Mouse (Mus musculus) ES-E14 (cell line): ENCODE measurements at regions not wholly inside any gene's neighbourhood (a gene's known extent, or its start where the extent isn't known, plus 50 kb on each side); places are given as distances from the start of the nearest gene placed in this dataset.

ENCODE experiments used
- DNase-seq: peaks from one replicate; pipeline ENCODE4 v3.0.0-alpha.2; 2013; ENCODE audit warnings: low read depth, low spot score
- H3K27ac ChIP-seq: 2 replicates; pipeline ENCODE4 v1.5.1; 2012; ENCODE audit warnings: low read depth, mild to moderate bottlenecking, low read length, moderate library complexity, mixed read lengths; ENCODE audit not compliant: poor library complexity, insufficient read depth, severe bottlenecking
- H3K36me3 ChIP-seq: 2 replicates; pipeline ENCODE4 v1.6.1; 2012; ENCODE audit warnings: mild to moderate bottlenecking, low read length, moderate library complexity, mixed read lengths; ENCODE audit not compliant: control insufficient read depth, poor library complexity, insufficient read depth, severe bottlenecking
- H3K4me1 ChIP-seq, 2 experiments: fragments of 150-350 bp in 1 of 2; sonication (generic) in 1 of 2; 2 replicates each; pipeline ENCODE4 v1.6.1; 2012; ENCODE audit warnings: low read length in 2 of 2, mild to moderate bottlenecking in 1 of 2, mixed read lengths in 1 of 2; ENCODE audit not compliant: control insufficient read depth in 2 of 2, insufficient read depth in 2 of 2, poor library complexity in 1 of 2
- H3K4me3 ChIP-seq, 2 experiments: fragments of 150-350 bp in 1 of 2; sonication (generic) in 1 of 2; 2 replicates each; pipeline ENCODE4 v1.5.1; 2012; ENCODE audit warnings: low read length in 2 of 2, low read depth in 1 of 2, mild to moderate bottlenecking in 1 of 2, mixed read lengths in 1 of 2; ENCODE audit not compliant: insufficient read depth in 1 of 2, poor library complexity in 1 of 2, severe bottlenecking in 1 of 2
- H3K9ac ChIP-seq: 2 replicates; pipeline ENCODE4 v1.6.1; 2012; ENCODE audit warnings: low read depth, mild to moderate bottlenecking, low read length, mixed read lengths; ENCODE audit not compliant: poor library complexity, insufficient read depth, severe bottlenecking
- H3K9me3 ChIP-seq: fragments of 150-350 bp; sonication (generic); 2 replicates; pipeline ENCODE4 v1.6.1; 2012; ENCODE audit warnings: low read depth, mild to moderate bottlenecking, low read length; ENCODE audit not compliant: control insufficient read depth, insufficient read depth
- CHD2 ChIP-seq: IDR thresholded peaks from 2 replicates; pipeline ENCODE4 v1.6.1; 2014; ENCODE audit warnings: mild to moderate bottlenecking, low read depth, low read length, inconsistent platforms
- HCFC1 ChIP-seq: IDR thresholded peaks from 2 replicates; pipeline ENCODE4 v1.6.1; 2012; ENCODE audit warnings: low read length, inconsistent platforms, borderline replicate concordance; ENCODE audit not compliant: insufficient read depth
- MAFK ChIP-seq: IDR thresholded peaks from 2 replicates; pipeline ENCODE4 v1.6.1; 2014; ENCODE audit warnings: mild to moderate bottlenecking, low read depth, low read length, inconsistent platforms; ENCODE audit not compliant: insufficient read depth
- ZC3H11A ChIP-seq: IDR thresholded peaks from 2 replicates; pipeline ENCODE4 v1.6.1; 2012; ENCODE audit warnings: low read depth, mild to moderate bottlenecking, inconsistent platforms, low read length, borderline replicate concordance
- ZNF384 ChIP-seq: IDR thresholded peaks from 2 replicates; pipeline ENCODE4 v1.6.1; 2012; ENCODE audit warnings: low read depth, low read length, inconsistent platforms
- in situ Hi-C, 2 experiments: fragments of 600-800 bp; cut with MboI; formaldehyde crosslinking; loops; one replicate each; pipeline ENCODE4 v1.15.1; 2025; ENCODE audit warnings: low sequenced_read_pairs in 2 of 2, inconsistent platforms in 1 of 2; ENCODE audit not compliant: unreplicated experiment in 2 of 2

GRCm38 (mm10) chr2:101043050-101043449 is 581.5 kb upstream of the Rag2 start:
- no peak for DNase-seq
- no peak overlapping the region for H3K4me3 ChIP-seq
- no peaks in the 10 kb centered on the region for H3K36me3 ChIP-seq
- H3K9ac ChIP-seq, result no peak overlapping the region
- H3K9me3 ChIP-seq, result no peaks in the 10 kb centered on the region
- in situ Hi-C loops, result no loop called here
- H3K27ac ChIP-seq, result no peak overlapping the region
- TF ChIP-seq ZNF384 (no peak), MAFK (no peak), HCFC1 (no peak), ZC3H11A (no peak), CHD2 (no peak)
- H3K4me1 ChIP-seq, result no peaks in the 10 kb centered on the region

GRCm38 (mm10) chr2:101062939-101063338 is 561.6 kb upstream of the Rag2 start:
- DNase-seq, result no peak
- H3K9me3 ChIP-seq, result no peaks in the 10 kb centered on the region
- no peak overlapping the region for H3K4me3 ChIP-seq
- no peaks in the 10 kb centered on the region for H3K36me3 ChIP-seq
- H3K27ac ChIP-seq, result no peak overlapping the region
- H3K9ac ChIP-seq, result no peak overlapping the region
- no peak for TF ChIP-seq HCFC1
- in situ Hi-C loops, result no loop called here
- no peaks in the 10 kb centered on the region for H3K4me1 ChIP-seq

- H3K27ac ChIP-seq, result no peak overlapping the region
- H3K9ac ChIP-seq, result no peak overlapping the region
- in situ Hi-C loops, result no loop called here
- no peak for TF ChIP-seq MAFK
- no peak for TF ChIP-seq HCFC1
- TF ChIP-seq CHD2, result no peak
- TF ChIP-seq ZC3H11A, result no peak
- TF ChIP-seq ZNF384, result no peak
- DNase-seq, result no peak
- H3K4me3 ChIP-seq, result no peak overlapping the region
- H3K9me3 ChIP-seq, result no peaks in the 10 kb centered on the region
- no peaks in the 10 kb centered on the region for H3K36me3 ChIP-seq
- no peaks in the 10 kb centered on the region for H3K4me1 ChIP-seq
Measured at GRCm38 (mm10) chr2:101074990-101075389, 549.5 kb upstream of the Rag2 start.

GRCm38 (mm10) chr2:101080231-101080630 is 544.3 kb upstream of the Rag2 start:
- no peaks in the 10 kb centered on the region for H3K4me1 ChIP-seq
- no peak overlapping the region for H3K9ac ChIP-seq
- H3K36me3 ChIP-seq, result no peaks in the 10 kb centered on the region
- H3K9me3 ChIP-seq, result no peaks in the 10 kb centered on the region
- in situ Hi-C loops, result no loop called here
- TF ChIP-seq ZNF384 (no peak), ZC3H11A (no peak), HCFC1 (no peak), MAFK (no peak), CHD2 (no peak)
- H3K4me3 ChIP-seq, result no peak overlapping the region
- DNase-seq, result no peak
- no peak overlapping the region for H3K27ac ChIP-seq

GRCm38 (mm10) chr2:101083813-101084212 is 540.7 kb upstream of the Rag2 start:
- TF ChIP-seq CHD2 (no peak), HCFC1 (no peak), ZC3H11A (no peak), ZNF384 (no peak), MAFK (no peak)
- Histone ChIP-seq H3K36me3 (no peaks in the 10 kb centered on the region), H3K27ac (no peak overlapping the region), H3K9ac (no peak overlapping the region), H3K4me3 (no peak overlapping the region), H3K9me3 (no peaks in the 10 kb centered on the region), H3K4me1 (no peaks in the 10 kb centered on the region)
- in situ Hi-C loops, result no loop called here
- DNase-seq, result no peak
